Mouse (Mus musculus): ENCODE data around the gene Clec2e.
"Not testable (repeated sequence)": the region's sequence is repeated elsewhere in the genome, so short reads cannot be mapped to it uniquely, and the experiment has no call there.

The Clec2e gene

DNA sequence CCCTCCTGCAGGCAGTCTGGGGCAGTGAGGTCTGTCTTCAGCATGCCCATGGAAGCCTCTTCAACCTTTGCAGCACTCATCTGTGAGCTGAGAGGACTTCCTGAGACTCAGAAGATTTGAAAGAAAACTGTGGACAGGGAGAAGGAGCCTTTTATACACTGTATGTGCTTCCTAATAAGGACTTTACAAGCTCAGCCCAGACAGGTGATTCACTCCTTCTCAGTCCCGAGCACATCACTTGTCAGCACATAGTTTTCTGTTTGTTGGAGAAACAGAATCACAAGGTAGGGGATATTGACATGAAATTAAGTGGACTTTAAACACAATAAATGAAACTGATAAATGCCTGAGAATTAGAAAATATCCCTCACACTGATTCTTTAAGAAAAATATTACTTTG lies at the start of gene Clec2e:
TSS of gene Clec2e (minus strand) at position 120 of the 400 bp plus-strand sequence.
- not testable (repeated sequence) for H3K4me1 ChIP-seq (replicated peaks; ENCODE audit: low read depth, low read length); H3K4me3 ChIP-seq (replicated peaks; ENCODE audit: low read length); H3K27me3 ChIP-seq (ENCODE audit: insufficient read depth, low read length); H3K9me3 ChIP-seq (ENCODE audit: low read length); H3K36me3 ChIP-seq (ENCODE audit: insufficient read depth, low read length)

DNA sequence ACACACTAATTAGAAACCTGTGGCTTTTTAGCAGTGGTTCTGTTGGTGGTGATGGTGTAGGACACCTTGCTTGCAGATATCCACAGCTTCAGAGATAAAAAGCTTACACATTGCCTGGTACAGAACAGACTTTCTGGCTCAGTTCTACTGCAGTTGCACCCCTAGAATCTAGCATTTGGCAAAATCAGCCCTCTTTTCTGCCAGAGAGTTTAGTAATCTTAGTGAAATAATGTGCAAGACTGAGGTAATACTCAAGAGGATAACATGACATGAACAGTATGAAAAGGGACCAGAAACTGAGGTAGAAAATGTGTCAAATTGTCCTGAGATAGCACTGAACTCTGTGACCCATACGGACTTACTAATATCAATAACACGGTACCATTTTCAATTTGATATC lies 46.1 kb upstream of the Clec2e start:
- Histone ChIP-seq H3K4me1 (replicated peaks; ENCODE audit: low read depth, low read length) (no peaks in the 10 kb centered on the region), H3K27me3 (ENCODE audit: insufficient read depth, low read length) (no peaks in the 10 kb centered on the region)

DNA sequence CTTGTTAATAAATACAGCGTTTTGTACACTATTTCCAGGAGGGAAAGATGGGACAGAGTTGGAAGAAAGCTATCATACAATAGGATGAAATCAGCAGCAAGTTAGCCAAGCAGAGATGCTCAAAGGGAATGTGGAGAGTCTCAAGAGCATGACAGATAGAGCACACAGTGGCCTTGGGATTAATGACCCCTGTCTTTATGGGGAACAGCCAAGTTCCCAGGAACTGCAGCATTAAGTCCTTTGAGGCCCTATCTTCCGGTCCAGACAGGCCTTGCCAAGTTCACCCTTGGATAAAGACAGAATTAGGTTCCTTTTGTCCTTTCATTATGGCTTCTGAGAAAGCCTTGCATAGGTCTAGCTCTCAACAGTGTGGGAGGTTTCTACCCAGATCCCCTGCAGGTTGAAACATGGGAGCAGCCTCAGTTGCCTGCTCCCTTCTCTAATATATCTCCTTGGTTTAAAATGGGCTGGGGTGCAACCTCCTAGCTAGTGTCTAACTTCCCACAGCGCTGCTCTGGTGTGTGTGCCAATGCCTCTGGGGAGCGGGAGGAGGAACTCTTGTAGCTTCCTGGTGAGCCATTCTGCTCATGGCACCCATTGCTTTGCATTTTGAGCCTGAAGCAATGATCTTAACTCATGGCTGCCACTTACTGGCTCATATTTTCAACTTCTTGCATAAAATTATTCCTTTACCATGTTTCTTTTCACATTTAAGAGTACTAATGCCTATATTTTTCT lies 32.1 kb upstream of the Clec2e start:
- no peaks in the 10 kb centered on the region for H3K9me3 ChIP-seq (ENCODE audit: low read length)
- TF ChIP-seq POU5F1 (IDR thresholded peaks at IDR 0.05; ENCODE audit: borderline replicate concordance, low read length) (no peak), CTCF (conservative IDR thresholded peaks at IDR 0.05; ENCODE audit: low read length) (no peak), NANOG (IDR thresholded peaks at IDR 0.05; ENCODE audit: borderline replicate concordance, low read length) (no peak)
- no peak overlapping the region for H3K4me3 ChIP-seq (replicated peaks; ENCODE audit: low read length)
- H3K36me3 ChIP-seq (ENCODE audit: insufficient read depth, low read length) = no peaks in the 10 kb centered on the region
- no peaks in the 10 kb centered on the region for H3K4me1 ChIP-seq (replicated peaks; ENCODE audit: low read depth, low read length)
- no peaks in the 10 kb centered on the region for H3K27me3 ChIP-seq (ENCODE audit: insufficient read depth, low read length)

More for the DNA sequence above, 46.1 kb upstream of the Clec2e start:
- no peaks in the 10 kb centered on the region for H3K36me3 ChIP-seq (ENCODE audit: insufficient read depth, low read length)
- H3K4me3 ChIP-seq (replicated peaks; ENCODE audit: low read length) = no peak overlapping the region
- peaks cover 12% of the 10 kb centered on the region for H3K9me3 ChIP-seq (ENCODE audit: low read length)
- TF ChIP-seq POU5F1 (IDR thresholded peaks at IDR 0.05; ENCODE audit: borderline replicate concordance, low read length) (no peak), NANOG (IDR thresholded peaks at IDR 0.05; ENCODE audit: borderline replicate concordance, low read length) (no peak), CTCF (conservative IDR thresholded peaks at IDR 0.05; ENCODE audit: low read length) (no peak)

DNA sequence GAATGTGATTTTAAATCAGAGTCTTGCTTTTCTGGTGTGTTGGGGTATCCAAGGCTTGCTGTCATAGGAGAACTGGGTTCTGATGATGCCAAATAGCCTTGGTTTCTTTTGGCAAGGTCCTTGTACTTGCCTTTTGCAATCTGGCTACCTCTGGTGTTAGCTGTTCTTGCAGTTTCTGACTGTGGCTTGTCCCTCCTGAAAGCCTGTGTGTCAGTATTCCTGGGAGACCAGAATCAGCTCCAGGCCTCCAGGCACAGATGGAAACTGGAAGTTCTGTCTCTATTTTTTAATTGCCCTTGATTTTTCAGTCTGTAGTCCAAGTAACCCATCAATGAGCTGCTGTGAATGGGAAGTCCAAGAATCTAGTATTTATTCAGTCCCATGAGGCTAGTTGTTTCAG lies 26.1 kb upstream of the Clec2e start:
- no peaks in the 10 kb centered on the region for H3K9me3 ChIP-seq (ENCODE audit: low read length)
- H3K27me3 ChIP-seq (ENCODE audit: insufficient read depth, low read length) = no peaks in the 10 kb centered on the region
- no peaks in the 10 kb centered on the region for H3K36me3 ChIP-seq (ENCODE audit: insufficient read depth, low read length)
- TF ChIP-seq CTCF (conservative IDR thresholded peaks at IDR 0.05; ENCODE audit: low read length) (no peak), POU5F1 (IDR thresholded peaks at IDR 0.05; ENCODE audit: borderline replicate concordance, low read length) (no peak), NANOG (IDR thresholded peaks at IDR 0.05; ENCODE audit: borderline replicate concordance, low read length) (no peak)
- no peaks in the 10 kb centered on the region for H3K4me1 ChIP-seq (replicated peaks; ENCODE audit: low read depth, low read length)
- H3K4me3 ChIP-seq (replicated peaks; ENCODE audit: low read length) = no peak overlapping the region

DNA sequence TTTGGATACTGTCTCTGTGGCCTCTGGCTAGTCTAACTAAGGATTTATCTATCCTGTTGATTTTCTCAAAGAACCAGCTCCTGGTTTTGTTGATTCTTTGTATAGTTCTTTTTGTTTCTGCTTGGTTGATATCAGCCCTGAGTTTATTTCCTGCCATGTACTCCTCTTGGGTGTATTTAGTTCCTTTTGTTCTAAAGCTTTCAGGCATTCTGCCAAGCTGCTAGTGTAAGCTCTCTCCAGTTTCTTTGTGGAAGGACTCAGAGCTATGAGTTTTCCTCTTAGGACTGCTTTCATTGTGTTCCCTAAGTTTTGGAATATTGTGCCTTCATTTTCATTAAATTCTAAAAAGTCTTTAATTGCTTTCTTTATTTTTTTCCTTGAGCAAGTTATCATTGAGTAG lies 23.8 kb upstream of the Clec2e start:
- H3K9me3 ChIP-seq (ENCODE audit: low read length); H3K27me3 ChIP-seq (ENCODE audit: insufficient read depth, low read length); H3K36me3 ChIP-seq (ENCODE audit: insufficient read depth, low read length); H3K4me3 ChIP-seq (replicated peaks; ENCODE audit: low read length); H3K4me1 ChIP-seq (replicated peaks; ENCODE audit: low read depth, low read length): not testable (repeated sequence)

DNA sequence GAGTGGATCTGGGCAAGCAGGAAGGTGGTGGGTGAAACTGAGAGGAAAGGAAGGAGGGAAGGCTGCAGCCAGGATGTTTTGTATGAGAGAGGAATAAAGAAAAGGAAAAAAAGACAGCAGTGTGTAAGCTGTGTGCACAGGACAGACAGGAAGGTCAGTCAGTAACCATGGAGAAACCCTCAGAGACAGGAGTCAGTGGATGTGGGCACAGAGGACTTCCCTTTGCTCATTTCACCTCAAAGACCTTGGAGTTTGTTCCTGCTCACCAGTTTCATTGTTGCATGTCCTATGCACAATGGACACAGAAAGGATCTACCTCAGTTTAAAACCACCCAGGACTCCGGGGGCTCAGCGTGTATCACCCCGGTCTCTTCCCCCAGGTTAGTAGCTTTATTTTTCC lies 15.5 kb upstream of the Clec2e start:
- no peaks in the 10 kb centered on the region for H3K9me3 ChIP-seq (ENCODE audit: low read length)
- H3K36me3 ChIP-seq (ENCODE audit: insufficient read depth, low read length) = no peaks in the 10 kb centered on the region
- H3K4me3 ChIP-seq (replicated peaks; ENCODE audit: low read length) = no peak overlapping the region
- TF ChIP-seq POU5F1 (IDR thresholded peaks at IDR 0.05; ENCODE audit: borderline replicate concordance, low read length) (no peak), NANOG (IDR thresholded peaks at IDR 0.05; ENCODE audit: borderline replicate concordance, low read length) (no peak), CTCF (conservative IDR thresholded peaks at IDR 0.05; ENCODE audit: low read length) (no peak)
- no peaks in the 10 kb centered on the region for H3K4me1 ChIP-seq (replicated peaks; ENCODE audit: low read depth, low read length)
- no peaks in the 10 kb centered on the region for H3K27me3 ChIP-seq (ENCODE audit: insufficient read depth, low read length)

DNA sequence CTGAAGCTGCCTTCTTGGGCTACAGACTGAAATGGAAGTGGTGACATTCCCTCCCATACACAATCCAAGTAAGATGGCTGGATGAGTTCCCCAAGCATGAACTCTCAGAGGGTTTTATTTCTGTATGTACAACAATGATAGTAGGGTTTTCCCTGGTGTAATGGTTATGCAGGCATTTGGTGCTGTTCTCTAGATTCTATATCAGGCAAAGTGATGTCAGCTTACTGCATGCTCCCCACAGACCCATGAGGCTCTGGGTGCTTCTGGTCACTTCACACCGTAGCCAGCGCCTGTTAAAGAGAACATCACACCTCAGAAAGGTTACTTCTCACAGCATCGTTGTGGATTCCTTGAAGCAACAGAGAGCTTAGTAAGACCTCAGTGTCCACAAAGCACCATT lies 13.5 kb upstream of the Clec2e start:
- not testable (repeated sequence) for H3K9me3 ChIP-seq (ENCODE audit: low read length); H3K4me1 ChIP-seq (replicated peaks; ENCODE audit: low read depth, low read length); H3K4me3 ChIP-seq (replicated peaks; ENCODE audit: low read length); H3K27me3 ChIP-seq (ENCODE audit: insufficient read depth, low read length); H3K36me3 ChIP-seq (ENCODE audit: insufficient read depth, low read length)

DNA sequence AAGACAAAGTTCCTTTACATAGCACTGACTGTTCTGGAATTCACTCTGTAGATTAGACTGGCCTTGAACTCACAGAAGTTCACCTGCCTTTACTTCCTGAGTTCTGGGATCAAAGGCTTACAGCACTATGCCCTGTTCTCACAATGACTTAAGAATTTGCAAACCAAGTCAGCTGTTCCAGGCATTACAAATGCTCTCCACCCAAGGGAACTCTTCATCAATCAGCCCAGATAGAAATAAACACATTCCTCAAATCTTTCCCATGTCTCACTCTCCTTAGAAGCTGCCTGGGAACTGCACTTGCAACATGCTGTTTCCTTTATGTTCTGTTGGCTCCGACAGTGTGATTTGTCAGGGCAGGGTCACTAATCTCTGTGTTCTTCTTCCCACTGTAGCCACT lies 13.1 kb upstream of the Clec2e start:
- H3K4me3 ChIP-seq (replicated peaks; ENCODE audit: low read length) = no peak overlapping the region
- TF ChIP-seq NANOG (IDR thresholded peaks at IDR 0.05; ENCODE audit: borderline replicate concordance, low read length) (no peak), CTCF (conservative IDR thresholded peaks at IDR 0.05; ENCODE audit: low read length) (no peak), POU5F1 (IDR thresholded peaks at IDR 0.05; ENCODE audit: borderline replicate concordance, low read length) (no peak)
- no peaks in the 10 kb centered on the region for H3K4me1 ChIP-seq (replicated peaks; ENCODE audit: low read depth, low read length)
- H3K9me3 ChIP-seq (ENCODE audit: low read length) = no peaks in the 10 kb centered on the region
- no peaks in the 10 kb centered on the region for H3K27me3 ChIP-seq (ENCODE audit: insufficient read depth, low read length)
- no peaks in the 10 kb centered on the region for H3K36me3 ChIP-seq (ENCODE audit: insufficient read depth, low read length)

DNA sequence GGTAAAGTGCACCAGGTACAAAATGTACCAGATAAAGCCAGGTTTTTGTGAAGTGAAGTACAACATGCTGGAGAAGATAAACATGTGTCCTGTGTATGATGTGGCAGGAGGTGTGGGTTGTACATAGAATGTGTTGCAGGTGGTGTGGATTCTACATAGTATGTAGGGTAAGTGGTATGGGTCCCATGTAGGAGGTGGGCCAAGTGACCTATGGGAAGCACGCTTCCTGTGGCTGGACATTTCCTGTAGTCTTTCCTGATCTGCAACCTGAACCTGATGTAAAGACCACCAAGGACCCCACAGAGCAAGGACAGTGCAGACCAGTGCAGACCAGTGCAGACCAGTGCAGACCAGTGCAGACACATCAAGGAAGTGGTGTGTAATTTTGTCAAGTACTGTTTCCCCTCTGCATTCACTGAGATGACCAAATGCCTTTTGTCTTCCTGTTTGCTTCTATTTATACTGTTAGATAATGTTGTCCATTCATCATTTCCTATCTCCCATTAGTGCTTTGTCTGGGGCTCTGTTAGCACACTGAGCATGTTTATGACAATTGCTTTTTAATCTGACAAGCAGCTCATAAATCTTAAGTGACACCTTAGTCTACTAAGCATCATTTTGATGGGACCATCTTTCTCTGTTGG lies 12.4 kb upstream of the Clec2e start:
- Histone ChIP-seq H3K4me3 (replicated peaks; ENCODE audit: low read length) (no peak overlapping the region), H3K36me3 (ENCODE audit: insufficient read depth, low read length) (no peaks in the 10 kb centered on the region), H3K4me1 (replicated peaks; ENCODE audit: low read depth, low read length) (no peaks in the 10 kb centered on the region), H3K27me3 (ENCODE audit: insufficient read depth, low read length) (no peaks in the 10 kb centered on the region), H3K9me3 (ENCODE audit: low read length) (no peaks in the 10 kb centered on the region)
- TF ChIP-seq NANOG (IDR thresholded peaks at IDR 0.05; ENCODE audit: borderline replicate concordance, low read length) = no peak

Measured in E14TG2a.4 (cell line).